Mouse (Mus musculus): ENCODE results near the gene Gja5.
"Not testable (repeated sequence)": the region's sequence is repeated elsewhere in the genome, so short reads cannot be mapped to it uniquely, and the experiment has no call there.

Gja5 gene

GRCm38 (mm10) chr3:97035558-97035957 lies 131.1 kb downstream of the Gja5 start:
- no peak for DNase-seq (ENCODE audit: low read depth, low spot score)

DNA sequence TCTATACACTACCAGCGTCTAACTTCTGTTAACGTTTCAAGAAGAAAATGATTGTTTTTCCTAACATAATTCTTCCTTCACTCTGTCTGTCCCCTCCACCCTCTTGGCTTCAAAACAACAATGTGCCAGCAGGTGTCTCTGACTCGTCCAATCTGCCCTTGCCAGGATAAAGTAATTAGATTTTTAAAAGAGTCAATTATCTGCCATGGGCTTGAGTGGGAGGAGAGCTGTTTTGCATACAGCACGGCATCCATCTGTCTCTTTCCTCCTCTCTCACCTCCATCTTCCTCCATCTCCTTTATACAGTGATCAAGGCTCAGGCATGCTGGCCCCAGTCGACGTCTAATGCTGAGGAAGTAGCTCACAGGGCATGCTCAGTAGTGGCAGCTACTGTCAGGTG lies 132.6 kb downstream of the Gja5 start:
- no peak for DNase-seq (ENCODE audit: low read depth, low spot score)

DNA sequence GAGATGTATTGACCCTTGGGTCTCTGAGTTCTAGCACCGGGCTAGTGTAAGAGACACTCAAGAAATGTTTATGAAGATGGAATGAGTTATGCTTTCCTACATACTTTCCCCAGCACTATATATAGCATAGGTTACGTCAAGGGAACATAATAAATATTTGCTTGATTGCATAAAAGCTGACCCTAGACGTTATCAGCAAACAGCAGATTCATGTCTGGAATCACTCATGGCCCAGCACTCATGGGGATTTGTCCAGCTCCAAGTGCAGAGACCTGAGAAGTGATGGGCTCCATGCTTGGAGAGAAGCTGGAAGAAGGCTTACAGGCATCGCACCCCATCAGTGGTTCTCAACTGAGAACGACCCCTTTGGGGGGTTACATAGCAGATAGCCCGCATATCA lies 135.2 kb downstream of the Gja5 start:
- DNase-seq (ENCODE audit: low read depth, low spot score), result no peak

DNA sequence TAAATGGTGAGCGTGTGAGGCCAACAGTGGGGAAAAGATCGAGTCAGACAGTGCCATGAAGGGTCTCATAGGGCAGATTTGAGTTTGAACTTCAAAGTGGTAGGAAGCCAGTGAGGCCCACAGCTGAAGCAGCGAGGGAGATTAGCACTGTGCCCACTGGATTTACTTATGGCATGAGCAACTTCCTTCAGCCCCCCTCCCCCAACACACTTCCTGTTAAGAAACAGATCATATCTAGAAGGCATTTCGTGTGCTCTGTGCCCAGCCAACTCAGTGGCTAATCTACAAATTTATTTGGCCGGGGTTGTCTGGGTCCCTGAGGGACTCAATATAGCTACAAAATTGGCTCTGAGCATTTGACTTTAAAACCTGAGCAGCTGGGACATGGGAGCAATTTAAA lies 139.7 kb downstream of the Gja5 start:
- no peak for DNase-seq (ENCODE audit: low read depth, low spot score)

GRCm38 (mm10) chr3:97047757-97048156 lies 143.3 kb downstream of the Gja5 start:
- no peak for DNase-seq (ENCODE audit: low read depth, low spot score)

GRCm38 (mm10) chr3:97048360-97048759 lies 143.9 kb downstream of the Gja5 start:
- no peak for DNase-seq (ENCODE audit: low read depth, low spot score)

GRCm38 (mm10) chr3:97051264-97051744 lies 146.8 kb downstream of the Gja5 start:
- no peak for DNase-seq (ENCODE audit: low read depth, low spot score)

- no peak for DNase-seq (ENCODE audit: low read depth, low spot score)
These were observed 147.7 kb downstream of the Gja5 start for GRCm38 (mm10) chr3:97052069-97052799.

DNA sequence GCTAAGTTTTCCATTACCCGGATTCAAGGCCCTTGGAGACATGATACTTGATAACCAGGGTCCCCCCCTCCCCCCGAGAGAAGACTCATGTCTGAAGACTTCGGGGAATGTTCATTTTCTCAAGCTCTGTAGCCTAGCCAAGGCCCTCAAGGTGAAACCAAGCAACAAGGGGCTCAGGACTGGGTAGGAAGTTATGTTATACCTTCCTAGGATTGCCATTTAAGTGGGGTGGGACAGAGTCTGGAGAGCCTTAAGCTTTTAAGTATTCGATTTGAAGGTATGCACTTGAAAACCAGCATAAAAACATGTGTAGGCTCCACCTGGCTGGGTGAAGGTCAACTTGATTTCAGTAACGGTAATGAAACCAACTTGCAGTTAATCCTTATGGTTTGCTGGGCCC lies 154.2 kb downstream of the Gja5 start:
- DNase-seq (ENCODE audit: low read depth, low spot score), result no peak

DNA sequence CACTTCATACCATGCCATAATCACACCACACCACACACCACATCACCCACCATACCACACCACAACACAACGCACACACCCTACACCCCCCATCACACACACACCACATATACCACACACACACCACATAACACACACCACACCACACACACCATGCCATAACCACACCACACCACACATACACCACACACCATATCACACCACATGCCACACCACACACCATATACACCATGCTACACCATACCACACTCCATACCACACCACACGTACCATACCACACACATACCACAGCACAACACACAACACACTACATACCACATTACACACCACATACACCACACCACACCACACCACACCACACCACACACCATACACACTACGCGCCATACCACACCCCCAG lies 155.6 kb downstream of the Gja5 start:
- no peak for DNase-seq (ENCODE audit: low read depth, low spot score)

DNA sequence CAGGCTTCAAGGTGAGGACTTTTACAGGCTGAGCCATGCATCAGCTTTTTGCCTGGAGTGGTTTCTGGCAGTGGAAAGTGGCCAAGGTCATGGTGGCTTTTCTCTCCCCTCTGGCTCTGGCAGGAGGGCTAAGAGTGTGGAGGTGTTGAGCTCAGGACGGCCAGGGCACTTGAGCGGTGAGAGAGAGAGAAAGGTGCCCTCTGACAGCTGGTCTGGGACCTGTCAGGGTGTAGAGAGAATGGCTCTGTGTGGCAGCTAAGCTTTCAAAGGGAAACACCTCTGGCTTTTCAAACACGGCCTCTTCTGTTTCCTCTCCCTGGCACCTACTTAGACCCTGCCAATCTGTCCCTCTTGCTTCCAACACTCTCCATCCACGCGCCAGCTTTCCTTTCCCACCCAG lies 158.3 kb downstream of the Gja5 start:
- DNase-seq (ENCODE audit: low read depth, low spot score), result no peak

DNA sequence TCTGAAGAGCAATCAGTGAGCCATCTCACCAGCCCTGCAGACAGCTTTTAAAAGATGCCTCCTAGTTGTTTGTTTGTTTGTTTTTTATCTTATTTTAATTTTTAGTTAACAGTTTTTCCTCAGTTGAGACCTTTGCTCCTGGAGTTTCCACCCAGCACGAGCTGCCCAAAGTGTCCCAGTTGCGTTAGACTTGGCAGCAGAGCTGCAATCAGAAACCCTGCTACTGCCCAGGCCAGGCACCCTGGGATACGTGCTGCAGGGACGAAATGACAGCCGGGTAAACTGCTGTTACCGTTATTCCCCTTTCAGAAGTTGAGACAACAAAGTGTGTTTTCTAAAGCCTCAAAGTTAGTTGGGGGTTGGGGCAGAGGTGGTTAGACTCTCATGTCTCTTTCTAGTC lies 159.6 kb downstream of the Gja5 start:
- DNase-seq (ENCODE audit: low read depth, low spot score), result peak; percentile 78

DNA sequence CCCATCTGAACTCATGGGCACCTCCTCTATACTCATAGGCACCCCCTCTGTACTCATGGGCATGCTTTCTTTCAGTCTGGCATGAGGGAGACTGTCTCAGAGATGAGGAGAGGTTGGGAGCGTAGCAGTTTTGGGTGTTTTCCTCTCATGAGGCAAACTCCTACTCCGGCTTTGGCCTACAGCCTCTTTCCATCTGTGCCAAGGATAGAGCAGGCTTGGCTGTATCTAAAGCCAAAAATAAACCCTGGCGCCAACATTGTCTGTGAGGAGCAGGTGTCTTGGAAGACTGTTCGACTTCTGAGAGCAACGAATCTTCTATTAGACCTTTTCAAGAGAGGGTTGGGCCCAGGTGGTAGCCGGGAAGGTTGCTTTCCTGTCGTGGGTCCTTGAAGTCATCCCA lies 165.1 kb downstream of the Gja5 start:
- DNase-seq (ENCODE audit: low read depth, low spot score), result not testable (repeated sequence)

GRCm38 (mm10) chr3:97071916-97072315 lies 167.4 kb downstream of the Gja5 start:
- not testable (repeated sequence) for DNase-seq (ENCODE audit: low read depth, low spot score)

GRCm38 (mm10) chr3:97072361-97072760 lies 167.9 kb downstream of the Gja5 start:
- DNase-seq (ENCODE audit: low read depth, low spot score), result not testable (repeated sequence)

GRCm38 (mm10) chr3:97075744-97076350 lies 171.4 kb downstream of the Gja5 start:
- not testable (repeated sequence) for DNase-seq (ENCODE audit: low read depth, low spot score)

- DNase-seq (ENCODE audit: low read depth, low spot score), result peak; percentile 48
These were observed 171.9 kb downstream of the Gja5 start for GRCm38 (mm10) chr3:97076412-97076811.

DNA sequence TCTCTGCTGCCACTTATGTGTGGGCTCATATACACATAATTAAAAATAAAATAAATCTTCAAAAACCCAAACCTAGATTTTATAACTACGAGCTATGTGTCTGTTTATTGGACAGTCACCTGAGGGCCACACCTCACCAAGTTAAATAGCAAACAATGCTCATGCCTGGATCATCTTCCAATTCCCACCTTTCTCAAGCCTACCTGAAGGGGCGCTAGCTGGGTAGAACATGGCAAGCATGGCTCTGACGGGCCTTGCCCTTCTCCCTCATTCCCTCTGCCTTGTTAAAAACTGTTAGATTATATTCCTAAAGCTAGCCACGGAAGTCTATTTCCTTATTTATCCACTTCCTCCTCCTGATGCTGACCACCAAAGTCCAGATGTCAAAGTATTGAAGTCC lies 173.9 kb downstream of the Gja5 start:
- DNase-seq (ENCODE audit: low read depth, low spot score), result no peak

GRCm38 (mm10) chr3:97082156-97082555 lies 177.7 kb downstream of the Gja5 start:
- no peak for DNase-seq (ENCODE audit: low read depth, low spot score)

DNA sequence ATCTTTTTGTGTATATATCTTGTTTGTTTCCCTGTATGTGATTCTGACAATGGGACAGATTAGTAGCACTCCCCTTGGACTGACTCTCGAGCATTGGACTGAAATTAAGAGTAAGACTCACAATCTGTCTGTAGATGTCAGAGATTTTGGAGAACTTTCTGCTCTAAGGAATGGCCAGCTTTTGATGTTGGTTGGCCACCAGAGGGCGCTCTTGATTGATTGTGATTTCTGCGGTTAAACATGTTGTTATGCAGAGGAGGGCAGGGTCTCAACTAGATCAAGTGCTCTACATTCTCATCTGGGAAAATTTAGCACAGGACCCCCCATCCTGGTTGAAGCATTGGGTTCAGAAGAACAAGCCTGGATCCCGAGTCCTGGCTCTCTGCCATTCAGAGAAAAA lies 182.8 kb downstream of the Gja5 start:
- DNase-seq (ENCODE audit: low read depth, low spot score), result no peak

GRCm38 (mm10) chr3:97088291-97088690 lies 183.8 kb downstream of the Gja5 start:
- DNase-seq (ENCODE audit: low read depth, low spot score), result not testable (repeated sequence)

- DNase-seq (ENCODE audit: low read depth, low spot score), result not testable (repeated sequence)
These were observed 187.5 kb downstream of the Gja5 start for GRCm38 (mm10) chr3:97091971-97092370.

GRCm38 (mm10) chr3:97096664-97097063 lies 192.2 kb downstream of the Gja5 start:
- not testable (repeated sequence) for DNase-seq (ENCODE audit: low read depth, low spot score)

Measured in skeletal muscle tissue, adult 2 months (tissue).